Mouse (Mus musculus) lung, postnatal 4 days (tissue): ENCODE data around the gene Olfr513.

Experiments used
- DNase-seq, 2 experiments: peaks; one replicate each; pipeline ENCODE4 v3.0.0; 2021

Olfr513 gene

GRCm38 (mm10) chr7:108750673-108751072, at the start of gene Olfr513:
Gene Olfr513 (plus strand): TSS chr7:108750973.
- no peak for DNase-seq

- DNase-seq: no peak
These were observed 37.8 kb upstream of the Olfr513 start, which contains the start of gene Olfr512 for GRCm38 (mm10) chr7:108713020-108713419. Gene Olfr512 (plus strand): TSS chr7:108713320.

- DNase-seq: no peak
These were observed 9.6 kb downstream of the Olfr513 start for GRCm38 (mm10) chr7:108760411-108760810.

DNA sequence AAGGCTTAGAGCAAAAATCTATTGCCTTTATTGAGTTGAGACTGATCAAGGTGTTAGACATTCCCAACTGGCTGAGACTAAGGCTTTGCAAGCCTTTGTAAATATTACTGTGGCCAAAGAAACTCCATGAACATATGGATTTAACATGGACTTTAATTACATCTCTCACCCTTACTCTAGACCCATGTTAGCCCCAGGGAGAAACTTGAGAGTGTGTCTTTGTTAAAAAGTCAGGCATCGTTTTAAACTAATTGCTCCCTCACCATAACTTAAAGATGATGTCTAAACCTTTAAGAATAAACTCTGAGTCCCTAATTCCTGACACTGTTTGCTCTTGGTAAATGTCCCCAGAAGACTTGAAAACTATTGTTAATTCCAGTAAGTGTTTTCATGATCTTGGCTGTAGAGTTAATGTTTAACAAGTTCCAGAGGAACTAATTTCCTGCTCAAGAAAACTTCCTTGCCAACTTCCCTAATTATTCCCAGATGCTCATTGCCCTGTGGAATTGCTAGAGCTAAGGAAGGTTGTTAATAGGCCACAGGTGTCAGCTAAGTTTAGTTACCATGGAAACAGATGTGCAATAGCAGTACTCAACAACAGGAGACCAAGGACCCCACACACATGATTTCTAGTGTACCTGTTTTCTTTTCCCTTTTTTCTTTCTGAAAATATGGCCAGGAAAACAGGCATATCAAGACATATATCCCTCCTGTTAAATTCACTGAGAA, 46.6 kb downstream of the Olfr513 start:
- DNase-seq: no peak
